Mouse (Mus musculus) megakaryocyte, embryonic 14.5 days (primary cell): ENCODE measurements around the gene Uts2.

ENCODE experiments used
- FLI1 ChIP-seq: IDR thresholded peaks from 2 replicates; pipeline ENCODE4 v1.6.1; 2012; ENCODE audit warnings: low read length, inconsistent platforms, mixed read lengths
- GATA1 ChIP-seq: IDR thresholded peaks from 3 replicates; pipeline ENCODE4 v1.6.1; 2012; ENCODE audit warnings: mixed read lengths, low read length, inconsistent platforms, borderline replicate concordance

- TF ChIP-seq GATA1 = no peak
- TF ChIP-seq FLI1 = no peak
These were observed 44.6 kb downstream of the Uts2 start for GRCm38 (mm10) chr4:151041506-151041905.
